Mouse (Mus musculus) liver, embryonic 16.5 days (tissue): ENCODE results near the gene Gm11020. TPM values are rescaled to one million over a fixed set of nuclear protein-coding genes. Genes with fewer than 3 reads are reported as not detected.
"Not testable (repeated sequence)": the region's sequence is repeated elsewhere in the genome, so short reads cannot be mapped to it uniquely, and the experiment has no call there.

Source experiments
- ATAC-seq: fragments of 200-750 bp; cut with Nextera tagmentation; 2 replicates; pipeline ENCODE4 v1.8.0; 2017; ENCODE audit warnings: low read depth, mild to moderate bottlenecking, moderate number of reproducible peaks, moderate library complexity
- H3K27ac ChIP-seq: fragments of 300-500 bp; sonication (generic); 2 replicates; pipeline ENCODE4 v1.5.1; 2014; ENCODE audit warnings: mild to moderate bottlenecking, low read length
- H3K27me3 ChIP-seq: fragments of 300-500 bp; sonication (generic); 2 replicates; pipeline ENCODE4 v1.6.1; 2014; ENCODE audit warnings: low read depth, low read length, mixed read lengths; ENCODE audit not compliant: control insufficient read depth, insufficient read depth
- H3K36me3 ChIP-seq: fragments of 300-500 bp; sonication (generic); 2 replicates; pipeline ENCODE4 v1.6.1; 2014; ENCODE audit warnings: mild to moderate bottlenecking; ENCODE audit not compliant: control insufficient read depth, insufficient read depth
- H3K4me1 ChIP-seq: fragments of 300-500 bp; sonication (generic); 2 replicates; pipeline ENCODE4 v1.6.1; 2014; ENCODE audit warnings: low read depth, low read length, mixed read lengths; ENCODE audit not compliant: control insufficient read depth
- H3K4me2 ChIP-seq: fragments of 300-500 bp; sonication (generic); 2 replicates; pipeline ENCODE4 v1.6.1; 2014; ENCODE audit warnings: low read depth, low read length, mixed read lengths
- H3K4me3 ChIP-seq: fragments of 300-500 bp; sonication (generic); 2 replicates; pipeline ENCODE4 v1.5.1; 2014; ENCODE audit warnings: low read depth, mild to moderate bottlenecking, low read length
- H3K9ac ChIP-seq: fragments of 300-500 bp; sonication (generic); 2 replicates; pipeline ENCODE4 v1.6.1; 2014; ENCODE audit warnings: low read depth, low read length
- H3K9me3 ChIP-seq: fragments of 300-500 bp; sonication (generic); replicated peaks from 2 replicates; pipeline ENCODE4 v1.6.1; 2016; ENCODE audit warnings: low read length; ENCODE audit not compliant: control insufficient read depth
- WGBS: fragments of 180-500 bp; shearing (Covaris S2); extraction: QIAGEN DNeasy Blood & Tissue Kit; methylation state at CpG from one replicate; pipeline ENCODE4 v1.1.7; 2014; ENCODE audit not compliant: insufficient replicate concordance; 5-methylcytosine and 5-hydroxymethylcytosine counted together
- polyA plus RNA-seq: library from polyadenylated mRNA; unstranded; fragments of >200 nt; fragmentation: Nextera tagmentation; extraction: Ambion mirVana; gene quantifications from 2 replicates; pipeline ENCODE4 v1.2.1, GENCODE M21; 2015

Gene Gm11020
- polyA plus RNA-seq, 1 experiment from 2014 or later = not detected

DNA sequence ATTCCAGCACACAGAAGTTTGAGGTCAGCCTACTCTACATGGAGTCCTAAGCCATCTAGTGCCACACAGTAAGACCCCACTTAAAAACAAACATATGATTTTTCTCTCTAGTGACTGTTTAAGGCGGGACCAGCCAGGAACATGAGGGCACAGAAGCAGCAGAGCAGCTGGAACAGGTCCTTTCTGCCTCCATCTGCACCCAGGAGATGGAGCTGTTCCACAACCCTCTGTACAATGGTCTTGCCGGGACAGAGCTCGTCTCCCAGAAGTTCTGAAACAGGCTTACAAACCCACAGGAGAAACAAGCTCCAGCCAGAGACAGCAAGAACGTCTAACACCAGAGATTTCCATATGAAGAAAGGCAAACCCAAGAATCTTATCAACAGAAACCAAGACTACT lies 8.1 kb upstream of the Gm11020 start:
- no peak overlapping the region for H3K4me2 ChIP-seq
- 52% methylated on average over 4 of the region's 4 CpGs for whole genome bisulfite sequencing

DNA sequence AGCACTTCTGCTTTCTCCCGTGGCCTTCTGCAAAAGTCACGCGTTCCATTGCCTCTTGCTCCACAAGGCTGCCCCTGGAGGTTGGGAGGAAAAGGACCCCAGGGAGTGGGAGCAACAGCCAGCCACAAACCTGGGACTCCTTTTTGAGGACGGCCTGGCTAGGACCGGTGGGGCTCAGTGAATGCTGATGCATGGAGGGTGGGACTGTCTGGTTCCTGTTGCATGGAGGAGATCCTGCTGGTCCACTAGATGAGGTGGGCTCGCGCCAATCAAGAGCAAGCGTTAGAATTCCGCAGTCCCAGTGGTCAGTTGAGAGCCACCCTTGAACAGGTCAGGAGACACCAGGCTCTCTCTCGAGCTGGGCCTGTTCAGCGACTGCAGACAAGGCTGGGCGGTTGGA lies 563 bp downstream of the Gm11020 start, which contains the start of gene Cmtm2b:
Cmtm2b (plus strand) TSS at position 301 of the 400 bp plus-strand sequence.
- H3K9me3 ChIP-seq, H3K4me2 ChIP-seq, H3K27ac ChIP-seq, ATAC-seq, H3K4me1 ChIP-seq, H3K36me3 ChIP-seq, H3K9ac ChIP-seq, H3K27me3 ChIP-seq, H3K4me3 ChIP-seq: not testable (repeated sequence)
- WGBS = 71% methylated on average over 12 of the region's 12 CpGs

More for the DNA sequence above, 8.1 kb upstream of the Gm11020 start:
- ATAC-seq = no peak
- no peaks in the 10 kb centered on the region for H3K4me1 ChIP-seq
- H3K27ac ChIP-seq = no peak overlapping the region
- H3K9me3 ChIP-seq = no peaks in the 10 kb centered on the region
- no peaks in the 10 kb centered on the region for H3K27me3 ChIP-seq
- H3K4me3 ChIP-seq = no peak overlapping the region
- H3K36me3 ChIP-seq = no peaks in the 10 kb centered on the region
- no peak overlapping the region for H3K9ac ChIP-seq

DNA sequence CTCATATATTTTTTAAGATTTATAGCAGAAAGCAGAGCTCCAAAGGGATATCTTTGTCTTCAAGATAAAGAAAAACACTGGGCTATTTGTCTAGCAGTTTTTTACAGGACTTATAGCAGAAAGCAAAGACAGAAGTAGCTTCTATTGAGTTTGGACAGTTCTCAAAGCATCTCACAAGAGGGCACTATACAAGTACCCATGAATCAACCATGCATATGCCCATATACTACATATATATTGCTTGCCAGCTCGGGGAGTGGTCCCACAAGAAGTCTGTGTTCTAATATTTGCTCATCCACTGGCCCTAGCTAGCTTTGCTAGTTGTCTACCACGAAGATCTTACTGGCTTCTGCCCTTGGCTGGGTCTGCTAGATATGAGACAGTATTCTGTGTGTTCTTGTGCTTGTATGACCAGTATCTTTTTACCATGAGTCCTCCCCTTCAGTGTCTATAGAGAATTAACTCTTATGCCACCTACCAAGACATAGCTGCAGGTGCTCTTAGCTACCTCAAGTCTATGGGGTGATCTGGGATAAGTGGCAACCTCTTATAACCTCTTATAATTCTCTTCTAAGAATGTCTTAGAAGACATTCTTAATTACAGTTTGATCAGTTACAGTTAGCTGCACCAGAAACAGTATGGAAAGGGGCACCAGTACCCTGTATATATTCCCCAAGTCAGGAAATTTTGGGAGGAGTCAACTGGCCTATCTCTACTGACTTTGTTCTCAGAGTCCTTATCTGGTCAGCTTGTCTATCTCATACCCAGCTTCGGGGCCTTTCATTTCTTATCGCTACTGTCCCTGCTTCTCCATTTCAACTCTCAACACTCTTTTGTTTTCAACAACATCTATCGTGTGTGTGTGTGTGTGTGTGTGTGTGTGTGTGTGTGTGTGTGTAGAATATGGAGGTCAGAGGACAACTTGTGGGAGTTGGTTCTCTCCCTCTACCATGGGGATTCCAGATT lies 11.6 kb downstream of the Gm11020 start:
- Histone ChIP-seq H3K27ac (no peak overlapping the region), H3K9ac (no peak overlapping the region), H3K4me2 (no peak overlapping the region), H3K9me3 (no peaks in the 10 kb centered on the region), H3K27me3 (no peaks in the 10 kb centered on the region), H3K4me3 (no peak overlapping the region), H3K4me1 (peaks cover 7% of the 10 kb centered on the region; the same call in 1 of the 2 replicates), H3K36me3 (no peaks in the 10 kb centered on the region)
- ATAC-seq = peak; percentile 62
- 21% methylated on average over 5 of the region's 5 CpGs for WGBS

DNA sequence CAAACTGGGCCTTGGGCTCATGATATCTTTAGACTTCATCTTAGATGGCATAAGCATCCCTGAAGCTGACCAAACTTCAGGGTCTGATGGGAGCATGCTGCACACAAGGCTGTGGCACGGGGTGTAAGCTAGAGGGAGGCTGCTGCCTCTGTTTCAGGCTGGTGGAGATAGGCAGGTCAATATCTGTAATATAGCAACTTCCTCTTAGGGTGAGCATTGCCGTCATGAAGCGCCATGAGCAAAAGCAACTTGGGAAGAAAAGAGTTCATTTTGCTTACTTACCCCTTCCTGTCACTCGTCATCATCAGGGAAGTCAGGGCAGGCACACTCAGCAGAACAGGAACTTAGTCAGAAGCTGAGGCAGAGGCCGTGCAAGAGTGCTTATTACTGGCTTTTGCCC lies 12.4 kb downstream of the Gm11020 start:
- peak; percentile 43; the same call in 1 of the 2 replicates for ATAC-seq
- Histone ChIP-seq H3K9me3 (no peaks in the 10 kb centered on the region), H3K27me3 (no peaks in the 10 kb centered on the region), H3K4me3 (no peak overlapping the region), H3K9ac (no peak overlapping the region), H3K4me2 (no peak overlapping the region), H3K36me3 (no peaks in the 10 kb centered on the region), H3K4me1 (peaks cover 7% of the 10 kb centered on the region; the same call in 1 of the 2 replicates), H3K27ac (no peak overlapping the region)
- WGBS = 12% methylated on average over 5 of the region's 5 CpGs

DNA sequence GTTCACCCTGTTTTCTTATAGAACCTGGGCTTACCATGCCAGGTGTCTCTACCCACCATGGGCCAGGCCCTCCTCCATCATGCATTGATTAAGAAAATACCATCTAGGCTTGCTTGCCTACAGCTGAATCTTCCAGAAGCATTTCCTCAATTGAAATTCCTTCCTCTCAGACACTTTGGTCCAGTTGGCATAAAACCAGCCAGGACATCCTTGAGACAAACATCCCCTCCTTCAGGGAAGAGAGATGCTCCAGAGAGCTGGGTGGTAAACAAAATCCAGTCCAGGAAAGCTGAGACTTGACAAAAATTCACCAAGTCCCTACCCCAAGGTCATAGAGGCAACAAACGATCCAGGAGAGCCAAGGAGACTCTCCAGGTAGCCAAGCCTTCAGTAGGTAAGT lies 12.8 kb downstream of the Gm11020 start:
- Histone ChIP-seq H3K27ac (no peak overlapping the region), H3K4me2 (no peak overlapping the region), H3K9me3 (no peaks in the 10 kb centered on the region), H3K4me1 (peaks cover 7% of the 10 kb centered on the region; the same call in 1 of the 2 replicates), H3K27me3 (no peaks in the 10 kb centered on the region), H3K4me3 (no peak overlapping the region), H3K36me3 (no peaks in the 10 kb centered on the region), H3K9ac (no peak overlapping the region)
- ATAC-seq = no peak
- 74% methylated on average over 1 of the region's 1 CpGs for WGBS

DNA sequence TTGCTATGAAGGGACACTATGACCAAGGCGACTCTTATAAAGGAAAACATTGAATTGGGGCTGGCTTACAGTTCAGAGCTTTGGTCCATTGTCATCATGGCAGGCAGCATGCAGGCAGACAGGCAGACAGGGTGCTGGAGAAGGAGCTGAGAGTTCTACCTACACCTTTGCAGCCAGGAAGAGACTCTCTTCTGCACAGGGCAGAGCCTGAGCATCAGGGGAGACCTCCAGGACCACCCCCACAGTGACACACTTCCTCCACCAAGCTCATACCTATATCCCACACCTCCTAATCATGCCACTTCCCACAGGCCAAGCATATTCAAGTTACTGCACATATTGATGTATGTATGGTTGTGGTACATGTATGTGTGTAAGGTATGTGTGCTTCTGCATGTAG lies 15.4 kb downstream of the Gm11020 start:
- H3K4me2 ChIP-seq = no peak overlapping the region
- 56% methylated on average over 1 of the region's 1 CpGs for WGBS
- peaks cover 11% of the 10 kb centered on the region; the same call in 1 of the 2 replicates for H3K27me3 ChIP-seq
- ATAC-seq = no peak
- no peaks in the 10 kb centered on the region for H3K9me3 ChIP-seq
- H3K4me1 ChIP-seq = peaks cover 7% of the 10 kb centered on the region; the same call in 1 of the 2 replicates
- H3K36me3 ChIP-seq = no peaks in the 10 kb centered on the region
- no peak overlapping the region for H3K27ac ChIP-seq
- H3K9ac ChIP-seq = no peak overlapping the region
- H3K4me3 ChIP-seq = no peak overlapping the region

DNA sequence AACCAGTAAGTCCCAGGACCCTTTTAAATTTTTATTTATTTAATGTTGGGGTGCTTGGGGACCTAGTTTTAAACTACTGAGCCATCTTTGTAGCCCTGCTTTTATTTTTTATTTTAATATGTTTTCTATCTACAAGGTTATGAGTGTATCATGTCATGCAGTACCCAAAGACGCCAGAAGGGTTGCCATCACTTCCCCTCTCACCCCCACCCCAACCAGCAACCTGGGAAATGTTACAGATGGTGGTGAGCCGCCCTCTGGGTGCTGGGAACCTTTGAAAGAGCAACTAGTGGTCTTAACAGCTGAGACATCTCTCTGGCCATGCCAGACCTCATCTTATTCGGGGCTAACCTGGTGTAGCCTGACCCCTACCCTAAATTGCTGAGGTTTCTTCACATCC lies 16.5 kb downstream of the Gm11020 start:
- Histone ChIP-seq H3K4me2 (no peak overlapping the region), H3K27me3 (peaks cover 11% of the 10 kb centered on the region; the same call in 1 of the 2 replicates), H3K27ac (no peak overlapping the region), H3K4me1 (peaks cover 5% of the 10 kb centered on the region; the same call in 1 of the 2 replicates), H3K9ac (no peak overlapping the region), H3K4me3 (no peak overlapping the region), H3K9me3 (no peaks in the 10 kb centered on the region), H3K36me3 (no peaks in the 10 kb centered on the region)
- ATAC-seq = no peak
- 33% methylated on average over 3 of the region's 3 CpGs for WGBS

DNA sequence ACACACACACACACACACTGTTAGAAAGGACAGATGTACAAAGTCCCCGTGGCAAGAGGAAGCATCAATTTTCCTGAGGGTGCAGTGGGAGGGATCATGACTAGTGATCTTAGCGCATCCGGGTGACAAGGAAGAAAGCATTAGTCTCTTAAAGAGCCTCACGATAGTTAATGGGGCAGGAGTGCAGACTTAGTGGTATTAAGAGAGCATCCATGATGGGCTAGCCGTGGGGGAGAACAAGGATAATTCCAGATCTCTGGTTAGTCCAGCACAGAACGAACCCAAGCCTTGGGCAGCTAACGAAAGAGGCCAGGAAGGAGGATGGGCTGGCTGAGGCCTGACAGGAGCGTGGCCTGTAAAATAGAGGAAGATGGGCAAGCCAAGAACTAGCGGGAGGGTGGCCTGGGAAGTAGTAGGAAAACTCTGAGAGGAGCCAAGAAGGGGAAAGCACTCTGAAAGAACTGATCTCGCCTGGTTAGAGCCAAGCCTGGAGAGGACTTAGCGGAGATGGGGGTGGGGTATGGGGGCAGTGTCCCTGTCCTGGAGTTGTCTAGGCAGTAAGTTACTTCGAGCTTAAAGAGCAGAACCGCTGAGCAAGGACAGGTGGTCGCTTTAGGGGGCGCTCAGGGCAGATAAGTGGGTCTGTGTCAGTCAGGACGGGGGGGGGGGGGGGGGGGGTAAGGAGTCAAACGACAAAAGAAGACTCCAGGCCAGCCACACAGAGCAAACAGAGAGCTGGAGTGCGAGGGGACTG lies 18.0 kb downstream of the Gm11020 start, which contains the start of gene Cmtm3:
Cmtm3 (plus strand) TSS at position 182 of the 754 bp plus-strand sequence.
- H3K36me3 ChIP-seq = no peaks in the 10 kb centered on the region
- H3K27ac ChIP-seq = peak within 1 kb of the TSS; percentile 53
- peak within 1 kb of the TSS; percentile 61 for H3K4me3 ChIP-seq
- peaks cover 11% of the 10 kb centered on the region; the same call in 1 of the 2 replicates for H3K27me3 ChIP-seq
- H3K9me3 ChIP-seq = no peaks in the 10 kb centered on the region
- peak within 1 kb of the TSS; percentile 59; the same call in 1 of the 2 replicates for H3K9ac ChIP-seq
- no peak for ATAC-seq
- 25% methylated on average over 16 of the region's 18 CpGs for WGBS
- no peaks in the 10 kb centered on the region; the same call in 1 of the 2 replicates for H3K4me1 ChIP-seq
- H3K4me2 ChIP-seq = peak within 1 kb of the TSS; percentile 60
